Mouse (Mus musculus): ENCODE measurements at regions not wholly inside any gene's neighbourhood (a gene's known extent, or its start where the extent isn't known, plus 50 kb on each side); places are given as distances from the start of the nearest gene placed in this dataset.

- no peak overlapping the region for H3K27ac ChIP-seq (ENCODE audit: low read length)
- ATAC-seq, result no peak
- H3K27me3 ChIP-seq (replicated peaks; ENCODE audit: control insufficient read depth, insufficient read depth, low read length), result no peaks in the 10 kb centered on the region
- H3K4me1 ChIP-seq (ENCODE audit: control insufficient read depth, insufficient read depth, low read length), result peaks cover 4% of the 10 kb centered on the region; the same call in 1 of the 2 replicates
- WGBS, result 94% methylated on average over 9 of the region's 9 CpGs
- H3K36me3 ChIP-seq (ENCODE audit: control insufficient read depth, insufficient read depth, low read length), result no peaks in the 10 kb centered on the region
- H3K9ac ChIP-seq (ENCODE audit: low read depth, low read length), result no peak overlapping the region
- no peak overlapping the region for H3K4me3 ChIP-seq (ENCODE audit: low read length)
- H3K4me2 ChIP-seq (ENCODE audit: low read depth, low read length), result no peak overlapping the region
- no peaks in the 10 kb centered on the region for H3K9me3 ChIP-seq (ENCODE audit: control insufficient read depth, low read length)
Measured at GRCm38 (mm10) chr12:112348116-112348515, 141.1 kb upstream of the A530016L24Rik start.

- no peak for ATAC-seq
- 53% methylated on average over 17 of the region's 17 CpGs for WGBS
- Histone ChIP-seq H3K4me1 (ENCODE audit: control insufficient read depth, insufficient read depth, low read length) (peaks cover 4% of the 10 kb centered on the region; the same call in 1 of the 2 replicates), H3K9ac (ENCODE audit: low read depth, low read length) (no peak overlapping the region), H3K27me3 (replicated peaks; ENCODE audit: control insufficient read depth, insufficient read depth, low read length) (no peaks in the 10 kb centered on the region), H3K4me3 (ENCODE audit: low read length) (no peak overlapping the region), H3K9me3 (ENCODE audit: control insufficient read depth, low read length) (no peaks in the 10 kb centered on the region), H3K4me2 (ENCODE audit: low read depth, low read length) (no peak overlapping the region), H3K36me3 (ENCODE audit: control insufficient read depth, insufficient read depth, low read length) (no peaks in the 10 kb centered on the region), H3K27ac (ENCODE audit: low read length) (no peak overlapping the region)
Measured at GRCm38 (mm10) chr12:112349676-112350318, 139.5 kb upstream of the A530016L24Rik start.

- H3K36me3 ChIP-seq (ENCODE audit: control insufficient read depth, insufficient read depth, low read length), result no peaks in the 10 kb centered on the region
- H3K4me1 ChIP-seq (ENCODE audit: control insufficient read depth, insufficient read depth, low read length), result peaks cover 4% of the 10 kb centered on the region; the same call in 1 of the 2 replicates
- H3K9ac ChIP-seq (ENCODE audit: low read depth, low read length), result no peak overlapping the region
- no peaks in the 10 kb centered on the region for H3K9me3 ChIP-seq (ENCODE audit: control insufficient read depth, low read length)
- H3K4me2 ChIP-seq (ENCODE audit: low read depth, low read length), result no peak overlapping the region
- no peak overlapping the region for H3K27ac ChIP-seq (ENCODE audit: low read length)
- no peaks in the 10 kb centered on the region for H3K27me3 ChIP-seq (replicated peaks; ENCODE audit: control insufficient read depth, insufficient read depth, low read length)
- H3K4me3 ChIP-seq (ENCODE audit: low read length), result no peak overlapping the region
- 34% methylated on average over 9 of the region's 9 CpGs for WGBS
- ATAC-seq, result no peak
Measured at GRCm38 (mm10) chr12:112350733-112351132, 138.5 kb upstream of the A530016L24Rik start.

GRCm38 (mm10) chr12:112363349-112363748 lies 125.9 kb upstream of the A530016L24Rik start:
- Histone ChIP-seq H3K36me3 (ENCODE audit: control insufficient read depth, insufficient read depth, low read length) (no peaks in the 10 kb centered on the region), H3K4me3 (ENCODE audit: low read length) (no peak overlapping the region), H3K9ac (ENCODE audit: low read depth, low read length) (no peak overlapping the region), H3K27ac (ENCODE audit: low read length) (no peak overlapping the region), H3K27me3 (replicated peaks; ENCODE audit: control insufficient read depth, insufficient read depth, low read length) (no peaks in the 10 kb centered on the region), H3K4me2 (ENCODE audit: low read depth, low read length) (no peak overlapping the region), H3K4me1 (ENCODE audit: control insufficient read depth, insufficient read depth, low read length) (no peaks in the 10 kb centered on the region), H3K9me3 (ENCODE audit: control insufficient read depth, low read length) (no peaks in the 10 kb centered on the region; the same call in 1 of the 2 replicates)
- WGBS, result 79% methylated on average over 3 of the region's 3 CpGs
- ATAC-seq, result no peak

GRCm38 (mm10) chr12:112367221-112367620 lies 122.0 kb upstream of the A530016L24Rik start:
- Histone ChIP-seq H3K4me3 (ENCODE audit: low read length) (no peak overlapping the region), H3K9ac (ENCODE audit: low read depth, low read length) (no peak overlapping the region), H3K4me2 (ENCODE audit: low read depth, low read length) (no peak overlapping the region), H3K4me1 (ENCODE audit: control insufficient read depth, insufficient read depth, low read length) (no peaks in the 10 kb centered on the region), H3K27ac (ENCODE audit: low read length) (no peak overlapping the region), H3K9me3 (ENCODE audit: control insufficient read depth, low read length) (no peaks in the 10 kb centered on the region; the same call in 1 of the 2 replicates), H3K36me3 (ENCODE audit: control insufficient read depth, insufficient read depth, low read length) (no peaks in the 10 kb centered on the region), H3K27me3 (replicated peaks; ENCODE audit: control insufficient read depth, insufficient read depth, low read length) (no peaks in the 10 kb centered on the region)
- 78% methylated on average over 4 of the region's 4 CpGs for WGBS
- no peak for ATAC-seq

- Histone ChIP-seq H3K4me3 (ENCODE audit: low read length) (no peak overlapping the region), H3K4me2 (ENCODE audit: low read depth, low read length) (no peak overlapping the region), H3K36me3 (ENCODE audit: control insufficient read depth, insufficient read depth, low read length) (no peaks in the 10 kb centered on the region), H3K4me1 (ENCODE audit: control insufficient read depth, insufficient read depth, low read length) (no peaks in the 10 kb centered on the region), H3K27ac (ENCODE audit: low read length) (no peak overlapping the region), H3K27me3 (replicated peaks; ENCODE audit: control insufficient read depth, insufficient read depth, low read length) (no peaks in the 10 kb centered on the region), H3K9ac (ENCODE audit: low read depth, low read length) (no peak overlapping the region), H3K9me3 (ENCODE audit: control insufficient read depth, low read length) (no peaks in the 10 kb centered on the region; the same call in 1 of the 2 replicates)
- ATAC-seq, result no peak
- 76% methylated on average over 6 of the region's 6 CpGs for WGBS
Measured at GRCm38 (mm10) chr12:112368112-112368511, 121.1 kb upstream of the A530016L24Rik start.

GRCm38 (mm10) chr12:112369581-112370371 lies 119.5 kb upstream of the A530016L24Rik start:
- H3K9ac ChIP-seq (ENCODE audit: low read depth, low read length), result no peak overlapping the region
- H3K4me3 ChIP-seq (ENCODE audit: low read length), result no peak overlapping the region
- H3K27ac ChIP-seq (ENCODE audit: low read length), result no peak overlapping the region
- H3K4me2 ChIP-seq (ENCODE audit: low read depth, low read length), result no peak overlapping the region
- no peaks in the 10 kb centered on the region for H3K27me3 ChIP-seq (replicated peaks; ENCODE audit: control insufficient read depth, insufficient read depth, low read length)
- WGBS, result 64% methylated on average over 15 of the region's 15 CpGs
- no peaks in the 10 kb centered on the region for H3K36me3 ChIP-seq (ENCODE audit: control insufficient read depth, insufficient read depth, low read length)
- H3K9me3 ChIP-seq (ENCODE audit: control insufficient read depth, low read length), result no peaks in the 10 kb centered on the region; the same call in 1 of the 2 replicates
- no peak for ATAC-seq
- no peaks in the 10 kb centered on the region for H3K4me1 ChIP-seq (ENCODE audit: control insufficient read depth, insufficient read depth, low read length)

GRCm38 (mm10) chr12:112372234-112373050 lies 116.8 kb upstream of the A530016L24Rik start:
- no peaks in the 10 kb centered on the region for H3K27me3 ChIP-seq (replicated peaks; ENCODE audit: control insufficient read depth, insufficient read depth, low read length)
- no peak overlapping the region for H3K4me2 ChIP-seq (ENCODE audit: low read depth, low read length)
- no peaks in the 10 kb centered on the region for H3K36me3 ChIP-seq (ENCODE audit: control insufficient read depth, insufficient read depth, low read length)
- no peak overlapping the region for H3K4me3 ChIP-seq (ENCODE audit: low read length)
- 74% methylated on average over 14 of the region's 14 CpGs for WGBS
- no peak for ATAC-seq
- no peak overlapping the region for H3K9ac ChIP-seq (ENCODE audit: low read depth, low read length)
- H3K9me3 ChIP-seq (ENCODE audit: control insufficient read depth, low read length), result no peaks in the 10 kb centered on the region
- H3K4me1 ChIP-seq (ENCODE audit: control insufficient read depth, insufficient read depth, low read length), result no peaks in the 10 kb centered on the region
- H3K27ac ChIP-seq (ENCODE audit: low read length), result no peak overlapping the region

- no peak overlapping the region for H3K27ac ChIP-seq (ENCODE audit: low read length)
- no peak overlapping the region for H3K9ac ChIP-seq (ENCODE audit: low read depth, low read length)
- H3K4me1 ChIP-seq (ENCODE audit: control insufficient read depth, insufficient read depth, low read length), result no peaks in the 10 kb centered on the region
- WGBS, result 85% methylated on average over 7 of the region's 7 CpGs
- no peak overlapping the region for H3K4me2 ChIP-seq (ENCODE audit: low read depth, low read length)
- no peak overlapping the region for H3K4me3 ChIP-seq (ENCODE audit: low read length)
- H3K27me3 ChIP-seq (replicated peaks; ENCODE audit: control insufficient read depth, insufficient read depth, low read length), result no peaks in the 10 kb centered on the region
- no peaks in the 10 kb centered on the region for H3K9me3 ChIP-seq (ENCODE audit: control insufficient read depth, low read length)
- ATAC-seq, result no peak
- H3K36me3 ChIP-seq (ENCODE audit: control insufficient read depth, insufficient read depth, low read length), result no peaks in the 10 kb centered on the region
Measured at GRCm38 (mm10) chr12:112373966-112374365, 115.3 kb upstream of the A530016L24Rik start.
